Mouse (Mus musculus): ENCODE measurements around the gene Ufc1. TPM values are rescaled to one million over a fixed set of nuclear protein-coding genes. Genes with fewer than 3 reads are reported as not detected.
A peak's percentile ranks its signal among the peaks of the same experiment; 100 is the strongest.
"Not testable (repeated sequence)": the region's sequence is repeated elsewhere in the genome, so short reads cannot be mapped to it uniquely, and the experiment has no call there.

Ufc1 gene
- polyA plus RNA-seq, 1 experiment from 2014 or later: 118 TPM

DNA sequence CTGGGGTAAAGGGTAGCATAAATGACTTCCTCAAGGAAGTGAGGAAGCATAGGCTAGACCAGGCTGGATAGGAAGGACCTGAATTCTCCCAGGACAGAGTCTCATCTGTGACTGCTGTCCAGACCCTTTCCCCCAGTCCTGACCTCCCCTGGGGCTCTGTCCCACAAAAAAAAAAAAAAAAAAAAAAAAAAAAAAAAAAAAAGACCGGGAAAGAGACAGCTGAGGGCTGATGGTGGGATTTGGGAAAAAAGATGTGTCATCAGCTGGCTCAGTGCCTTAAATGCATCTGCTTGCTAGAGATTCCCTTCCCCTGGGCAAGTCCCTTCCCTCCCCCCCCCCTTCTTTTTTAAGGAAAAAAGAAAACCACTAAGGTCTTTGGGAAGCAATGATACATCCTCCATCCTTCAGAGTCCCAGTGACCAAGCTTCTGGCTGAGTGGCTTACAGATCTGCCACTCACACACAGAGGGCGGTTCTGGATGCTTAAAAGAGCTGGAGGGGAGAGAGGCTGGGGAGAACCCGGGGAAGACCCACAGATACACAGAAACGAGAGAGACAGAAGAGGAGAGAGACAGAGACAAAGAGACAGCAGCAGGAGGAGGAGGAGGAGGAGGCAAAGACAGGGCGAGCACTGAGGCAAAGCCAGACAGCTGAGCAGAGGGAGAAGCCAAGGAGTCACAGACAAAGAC lies 44.8 kb downstream of the Ufc1 start, which contains the start of gene Adamts4:
Gene Adamts4 (plus strand): TSS at position 509 of the 688 bp plus-strand sequence.
- Histone ChIP-seq H3K27me3 (ENCODE audit: control insufficient read depth, insufficient read depth, low read length) (no peaks in the 10 kb centered on the region), H3K27ac (ENCODE audit: low read length) (peak within 1 kb of the TSS; percentile 84), H3K9ac (replicated peaks; ENCODE audit: low read depth, low read length) (peak within 1 kb of the TSS; percentile 30), H3K4me2 (replicated peaks; ENCODE audit: low read depth, low read length) (peak within 1 kb of the TSS; percentile 57), H3K9me3 (ENCODE audit: control insufficient read depth, low read depth, low read length) (no peaks in the 10 kb centered on the region), H3K4me3 (ENCODE audit: low read depth, low read length) (peak within 1 kb of the TSS; percentile 31), H3K36me3 (ENCODE audit: control insufficient read depth, insufficient read depth, low read length) (no peaks in the 10 kb centered on the region), H3K4me1 (ENCODE audit: control insufficient read depth, insufficient read depth, low read length) (peaks cover 51% of the 10 kb centered on the region)
- no peak for ATAC-seq (ENCODE audit: insufficient number of reproducible peaks, insufficient read depth, low FRiP score, low read depth)
- 17% methylated on average over 5 of the region's 5 CpGs for WGBS

DNA sequence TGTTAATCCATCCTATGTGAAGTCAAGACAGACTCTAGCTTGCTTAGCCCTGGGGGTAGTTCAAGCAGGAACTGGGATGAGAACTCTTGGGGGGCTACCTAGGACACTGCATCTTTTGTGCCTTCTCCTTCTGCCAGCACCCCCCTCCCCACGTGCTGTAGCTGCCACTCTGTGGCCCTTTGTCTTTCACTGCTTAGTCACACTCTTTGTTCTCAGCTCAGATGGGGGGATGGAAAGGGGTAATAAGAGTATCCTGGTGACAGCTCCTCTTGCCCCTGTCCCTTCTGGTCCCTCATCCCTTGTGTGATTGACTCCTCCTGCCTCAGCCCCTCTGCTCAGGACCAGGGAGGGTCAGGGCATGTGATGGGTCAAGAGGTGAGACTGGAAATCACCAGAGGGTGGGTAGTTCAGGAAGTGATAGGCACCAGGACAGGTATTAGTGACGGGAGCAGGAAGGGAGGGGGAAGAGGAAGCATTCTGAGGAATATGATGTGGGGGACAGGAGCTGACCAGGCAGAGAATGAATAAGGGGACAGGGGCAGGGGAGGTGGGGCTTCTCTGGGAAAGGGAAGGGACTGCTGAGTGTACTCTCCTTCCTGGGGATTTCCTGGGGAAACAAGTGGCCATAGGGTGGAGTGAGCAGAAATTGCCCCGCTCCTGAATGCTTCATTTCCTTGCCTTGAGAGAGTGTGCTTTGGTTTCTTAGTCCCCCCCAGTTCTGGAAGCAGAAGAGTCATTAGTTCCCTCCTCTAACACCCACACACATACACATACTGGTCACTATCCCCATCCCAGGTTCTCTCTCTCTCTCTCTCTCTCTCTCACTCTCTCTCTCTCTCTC lies 46.2 kb downstream of the Ufc1 start:
- no peaks in the 10 kb centered on the region for H3K27me3 ChIP-seq (ENCODE audit: control insufficient read depth, insufficient read depth, low read length)
- H3K9ac ChIP-seq (replicated peaks; ENCODE audit: low read depth, low read length): no peak overlapping the region
- H3K4me1 ChIP-seq (ENCODE audit: control insufficient read depth, insufficient read depth, low read length): peaks cover 51% of the 10 kb centered on the region
- WGBS: 59% methylated on average over 3 of the region's 3 CpGs
- H3K4me3 ChIP-seq (ENCODE audit: low read depth, low read length): no peak overlapping the region
- no peak for ATAC-seq (ENCODE audit: insufficient number of reproducible peaks, insufficient read depth, low FRiP score, low read depth)
- no peak overlapping the region for H3K4me2 ChIP-seq (replicated peaks; ENCODE audit: low read depth, low read length)
- H3K27ac ChIP-seq (ENCODE audit: low read length): peak overlapping the region; percentile 94; the same call in 1 of the 2 replicates
- no peaks in the 10 kb centered on the region for H3K9me3 ChIP-seq (ENCODE audit: control insufficient read depth, low read depth, low read length)
- H3K36me3 ChIP-seq (ENCODE audit: control insufficient read depth, insufficient read depth, low read length): peaks cover 5% of the 10 kb centered on the region

DNA sequence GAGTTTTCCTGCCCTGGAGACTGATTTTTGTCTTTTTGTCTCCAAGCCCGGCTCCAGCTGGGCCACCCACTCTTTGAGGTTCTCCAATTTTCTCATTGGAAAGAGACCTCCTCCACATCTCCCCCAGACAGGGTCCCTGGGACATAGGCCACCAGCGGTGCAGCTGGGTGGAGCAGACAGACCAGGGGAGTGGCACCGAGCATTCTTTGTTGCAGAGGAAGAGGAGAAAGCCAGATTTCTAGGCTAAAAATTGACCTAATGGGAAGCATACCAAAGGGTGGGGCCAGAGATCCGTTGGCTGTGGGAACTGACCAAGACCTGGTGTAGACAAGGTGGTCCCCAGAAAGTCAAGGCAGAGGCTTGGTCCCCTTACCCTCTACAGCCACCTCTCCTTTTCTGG lies 46.9 kb downstream of the Ufc1 start:
- 20% methylated on average over 4 of the region's 4 CpGs for WGBS
- Histone ChIP-seq H3K9ac (replicated peaks; ENCODE audit: low read depth, low read length) (no peak overlapping the region), H3K36me3 (ENCODE audit: control insufficient read depth, insufficient read depth, low read length) (peaks cover 12% of the 10 kb centered on the region), H3K4me1 (ENCODE audit: control insufficient read depth, insufficient read depth, low read length) (peaks cover 51% of the 10 kb centered on the region), H3K9me3 (ENCODE audit: control insufficient read depth, low read depth, low read length) (no peaks in the 10 kb centered on the region), H3K4me3 (ENCODE audit: low read depth, low read length) (peak overlapping the region; percentile 74; the same call in 1 of the 2 replicates), H3K27me3 (ENCODE audit: control insufficient read depth, insufficient read depth, low read length) (no peaks in the 10 kb centered on the region), H3K4me2 (replicated peaks; ENCODE audit: low read depth, low read length) (peak overlapping the region; percentile 75), H3K27ac (ENCODE audit: low read length) (peak overlapping the region; percentile 94)
- ATAC-seq (ENCODE audit: insufficient number of reproducible peaks, insufficient read depth, low FRiP score, low read depth): no peak

DNA sequence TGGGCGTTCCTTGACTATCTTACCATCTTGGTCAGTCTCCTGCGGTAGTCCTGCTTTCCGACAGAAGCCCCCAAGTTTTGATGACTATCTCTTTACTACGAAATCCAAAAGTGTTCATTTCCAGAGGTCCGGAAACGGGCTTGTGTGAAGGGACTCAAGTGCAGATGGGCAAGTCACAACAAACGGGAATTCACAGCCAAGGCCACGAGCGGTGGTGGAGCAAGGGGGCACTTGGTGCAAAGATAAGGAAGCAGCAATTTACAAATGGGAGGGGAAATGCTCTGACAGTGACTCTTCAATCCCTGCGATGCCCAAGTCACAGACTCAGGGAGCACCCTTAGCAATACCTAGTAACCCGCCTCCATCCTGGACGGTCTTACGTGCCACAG lies 47.4 kb downstream of the Ufc1 start:
- Histone ChIP-seq H3K4me3 (ENCODE audit: low read depth, low read length) (peak overlapping the region; percentile 74), H3K4me2 (replicated peaks; ENCODE audit: low read depth, low read length) (peak overlapping the region; percentile 75), H3K9me3 (ENCODE audit: control insufficient read depth, low read depth, low read length) (no peaks in the 10 kb centered on the region), H3K36me3 (ENCODE audit: control insufficient read depth, insufficient read depth, low read length) (peaks cover 17% of the 10 kb centered on the region), H3K9ac (replicated peaks; ENCODE audit: low read depth, low read length) (peak overlapping the region; percentile 22; the same call in 1 of the 2 replicates), H3K27me3 (ENCODE audit: control insufficient read depth, insufficient read depth, low read length) (no peaks in the 10 kb centered on the region), H3K27ac (ENCODE audit: low read length) (peak overlapping the region; percentile 94), H3K4me1 (ENCODE audit: control insufficient read depth, insufficient read depth, low read length) (peaks cover 48% of the 10 kb centered on the region)
- WGBS: 9% methylated on average over 13 of the region's 13 CpGs
- ATAC-seq (ENCODE audit: insufficient number of reproducible peaks, insufficient read depth, low FRiP score, low read depth): no peak

DNA sequence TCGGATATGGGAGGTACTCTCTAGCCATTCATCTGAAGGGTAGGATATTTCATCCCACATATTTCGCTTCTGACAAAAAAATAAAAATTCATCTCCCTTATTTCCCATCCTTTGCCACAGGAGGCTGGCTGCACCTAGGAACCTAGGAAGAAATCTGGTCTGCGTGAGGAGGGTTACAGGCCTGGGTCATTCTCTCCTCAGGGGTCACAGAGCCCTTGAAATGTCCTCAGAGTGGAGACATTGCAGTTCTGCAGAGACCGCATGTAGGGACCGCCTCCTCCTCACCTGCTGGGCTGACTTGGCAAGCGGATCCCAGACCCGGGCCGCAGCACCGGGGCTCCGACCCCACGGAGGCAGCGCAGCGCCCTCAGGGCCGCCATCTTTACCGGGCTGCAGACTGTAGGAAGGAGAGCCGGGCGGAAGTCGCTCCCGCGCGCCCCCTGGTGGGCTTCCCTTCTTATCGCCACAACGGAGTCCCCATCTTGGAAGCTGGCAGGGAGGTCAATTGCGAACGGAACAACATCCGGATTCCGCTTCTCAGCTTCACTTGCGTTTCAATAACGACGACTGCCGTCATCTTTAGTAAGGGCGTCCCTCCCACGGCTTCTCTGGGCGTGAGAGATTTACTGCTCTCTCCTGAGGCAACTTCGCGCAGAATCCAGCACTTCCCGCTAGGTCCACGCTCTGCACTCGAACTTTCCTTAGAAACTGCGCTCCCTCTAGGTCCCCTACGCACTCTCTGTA lies 47.9 kb downstream of the Ufc1 start:
- H3K9ac ChIP-seq (replicated peaks; ENCODE audit: low read depth, low read length): peak overlapping the region; percentile 86
- ATAC-seq (ENCODE audit: insufficient number of reproducible peaks, insufficient read depth, low FRiP score, low read depth): peak; percentile 91
- under 1% methylated on average over 41 of the region's 41 CpGs for WGBS
- H3K27ac ChIP-seq (ENCODE audit: low read length): peak overlapping the region; percentile 94
- peaks cover 20% of the 10 kb centered on the region for H3K36me3 ChIP-seq (ENCODE audit: control insufficient read depth, insufficient read depth, low read length)
- H3K4me3 ChIP-seq (ENCODE audit: low read depth, low read length): peak overlapping the region; percentile 74
- no peaks in the 10 kb centered on the region for H3K9me3 ChIP-seq (ENCODE audit: control insufficient read depth, low read depth, low read length)
- peaks cover 43% of the 10 kb centered on the region for H3K4me1 ChIP-seq (ENCODE audit: control insufficient read depth, insufficient read depth, low read length)
- peak overlapping the region; percentile 75 for H3K4me2 ChIP-seq (replicated peaks; ENCODE audit: low read depth, low read length)
- H3K27me3 ChIP-seq (ENCODE audit: control insufficient read depth, insufficient read depth, low read length): no peaks in the 10 kb centered on the region

DNA sequence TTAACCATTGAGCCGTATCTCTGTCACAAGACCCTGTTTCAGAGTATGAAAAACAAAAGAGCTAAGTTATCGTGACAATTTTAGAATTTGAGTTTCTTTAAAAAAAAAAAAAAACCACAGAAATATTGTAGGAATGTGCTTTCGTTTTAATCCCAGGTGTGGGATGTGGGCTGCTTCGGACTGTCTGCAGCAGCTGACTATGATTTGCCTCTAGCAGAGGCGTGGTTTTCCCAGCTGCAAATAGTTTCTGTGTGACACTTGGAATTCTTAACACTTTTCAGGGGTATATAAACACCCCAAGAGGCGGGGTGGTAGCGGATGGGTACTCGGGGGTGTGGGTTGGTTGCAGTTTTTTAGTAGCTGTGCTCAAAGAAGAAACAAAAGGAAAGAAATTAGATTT lies 49.5 kb downstream of the Ufc1 start:
- WGBS: 77% methylated on average over 8 of the region's 8 CpGs

DNA sequence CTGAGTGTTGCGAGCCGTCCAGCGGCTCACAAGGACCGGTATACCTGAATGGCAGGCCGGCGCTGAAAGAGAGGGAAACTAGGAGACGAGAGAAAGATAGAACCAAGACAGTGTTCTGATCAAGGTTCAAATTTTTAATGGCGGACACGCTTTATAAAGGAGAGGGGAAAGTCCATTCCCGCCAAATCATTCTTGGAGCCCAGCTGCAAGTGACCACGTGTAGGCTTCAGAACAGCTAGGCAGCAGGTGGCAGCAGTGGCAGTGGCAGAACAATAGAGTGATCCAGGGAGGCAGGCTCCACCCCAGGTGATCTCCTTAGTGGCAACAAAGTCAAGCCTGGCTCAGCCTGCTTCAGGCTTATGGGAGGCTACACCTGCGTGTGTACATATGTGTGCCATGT lies 52.9 kb downstream of the Ufc1 start:
- WGBS: 84% methylated on average over 12 of the region's 12 CpGs
- H3K36me3 ChIP-seq (ENCODE audit: control insufficient read depth, insufficient read depth, low read length): peaks cover 64% of the 10 kb centered on the region
- ATAC-seq (ENCODE audit: insufficient number of reproducible peaks, insufficient read depth, low FRiP score, low read depth); H3K27ac ChIP-seq (ENCODE audit: low read length); H3K9ac ChIP-seq (replicated peaks; ENCODE audit: low read depth, low read length); H3K4me2 ChIP-seq (replicated peaks; ENCODE audit: low read depth, low read length); H3K4me3 ChIP-seq (ENCODE audit: low read depth, low read length); H3K27me3 ChIP-seq (ENCODE audit: control insufficient read depth, insufficient read depth, low read length); H3K9me3 ChIP-seq (ENCODE audit: control insufficient read depth, low read depth, low read length); H3K4me1 ChIP-seq (ENCODE audit: control insufficient read depth, insufficient read depth, low read length): not testable (repeated sequence)

More for the DNA sequence above, 49.5 kb downstream of the Ufc1 start:
- Histone ChIP-seq H3K4me1 (ENCODE audit: control insufficient read depth, insufficient read depth, low read length) (peaks cover 27% of the 10 kb centered on the region), H3K4me2 (replicated peaks; ENCODE audit: low read depth, low read length) (no peak overlapping the region), H3K9ac (replicated peaks; ENCODE audit: low read depth, low read length) (no peak overlapping the region), H3K4me3 (ENCODE audit: low read depth, low read length) (no peak overlapping the region), H3K36me3 (ENCODE audit: control insufficient read depth, insufficient read depth, low read length) (peaks cover 35% of the 10 kb centered on the region), H3K27ac (ENCODE audit: low read length) (no peak overlapping the region), H3K9me3 (ENCODE audit: control insufficient read depth, low read depth, low read length) (no peaks in the 10 kb centered on the region), H3K27me3 (ENCODE audit: control insufficient read depth, insufficient read depth, low read length) (no peaks in the 10 kb centered on the region)
- ATAC-seq (ENCODE audit: insufficient number of reproducible peaks, insufficient read depth, low FRiP score, low read depth): no peak

DNA sequence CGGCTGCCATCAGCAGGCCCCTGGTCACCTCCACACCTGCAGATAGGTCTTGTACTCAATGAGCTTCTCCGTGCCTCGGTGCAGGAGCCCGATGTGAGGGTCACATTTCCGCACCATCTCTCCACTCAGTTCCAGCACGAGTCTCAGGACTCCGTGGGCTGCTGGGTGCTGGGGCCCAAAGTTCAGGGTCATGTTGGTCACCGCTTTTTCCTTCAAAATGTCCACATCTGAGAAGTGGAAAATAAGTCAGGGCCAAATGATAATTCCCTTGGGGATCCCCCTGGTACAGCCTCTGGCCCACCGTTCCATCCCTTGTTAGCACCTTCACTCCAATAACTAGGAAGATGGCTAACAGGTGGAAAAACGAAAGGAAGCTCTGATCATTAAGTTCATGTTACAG lies 53.9 kb downstream of the Ufc1 start:
- Histone ChIP-seq H3K4me1 (ENCODE audit: control insufficient read depth, insufficient read depth, low read length) (peaks cover under 1% of the 10 kb centered on the region; the same call in 1 of the 2 replicates), H3K4me2 (replicated peaks; ENCODE audit: low read depth, low read length) (no peak overlapping the region), H3K27ac (ENCODE audit: low read length) (no peak overlapping the region), H3K36me3 (ENCODE audit: control insufficient read depth, insufficient read depth, low read length) (peaks cover 73% of the 10 kb centered on the region), H3K9me3 (ENCODE audit: control insufficient read depth, low read depth, low read length) (no peaks in the 10 kb centered on the region), H3K27me3 (ENCODE audit: control insufficient read depth, insufficient read depth, low read length) (no peaks in the 10 kb centered on the region), H3K9ac (replicated peaks; ENCODE audit: low read depth, low read length) (no peak overlapping the region), H3K4me3 (ENCODE audit: low read depth, low read length) (no peak overlapping the region)
- 92% methylated on average over 10 of the region's 10 CpGs for WGBS
- no peak for ATAC-seq (ENCODE audit: insufficient number of reproducible peaks, insufficient read depth, low FRiP score, low read depth)

Data from stomach, embryonic 14.5 days (tissue).